Mouse (Mus musculus) MEL (cell line): Measurements from ENCODE around the gene Gm49366.

Source experiments
- CTCF ChIP-seq, 3 experiments: IDR thresholded peaks in 2 of 3; conservative IDR thresholded peaks in 1 of 3; 2 replicates each; pipeline ENCODE4 v1.5.1; 2011 to 2012; ENCODE audit warnings: low read length in 3 of 3, low read depth in 2 of 3, mild to moderate bottlenecking in 2 of 3, improper control_type of control experiment in 1 of 3, inconsistent platforms in 1 of 3, mixed read lengths in 1 of 3, moderate library complexity in 1 of 3; ENCODE audit not compliant: control insufficient read depth in 1 of 3, insufficient read depth in 1 of 3, poor library complexity in 1 of 3, severe bottlenecking in 1 of 3
- E2F4 ChIP-seq: IDR thresholded peaks from 2 replicates; pipeline ENCODE4 v1.6.1; 2011; ENCODE audit warnings: low read depth, low read length, improper control_type of control experiment, borderline replicate concordance
- ETS1 ChIP-seq: IDR thresholded peaks from 2 replicates; pipeline ENCODE4 v1.6.1; 2012; ENCODE audit warnings: low read depth, mild to moderate bottlenecking, inconsistent platforms, low read length, improper control_type of control experiment, moderate library complexity
- GATA1 ChIP-seq: IDR thresholded peaks from 2 replicates; pipeline ENCODE4 v1.6.1; 2011; ENCODE audit warnings: low read depth, low read length, improper control_type of control experiment
- SMC3 ChIP-seq: IDR thresholded peaks from 2 replicates; pipeline ENCODE4 v1.6.1; 2011; ENCODE audit warnings: low read depth, low read length, improper control_type of control experiment
- ZNF384 ChIP-seq: IDR thresholded peaks from 2 replicates; pipeline ENCODE4 v1.6.1; 2012; ENCODE audit warnings: low read depth, mild to moderate bottlenecking, inconsistent platforms, low read length, improper control_type of control experiment

DNA sequence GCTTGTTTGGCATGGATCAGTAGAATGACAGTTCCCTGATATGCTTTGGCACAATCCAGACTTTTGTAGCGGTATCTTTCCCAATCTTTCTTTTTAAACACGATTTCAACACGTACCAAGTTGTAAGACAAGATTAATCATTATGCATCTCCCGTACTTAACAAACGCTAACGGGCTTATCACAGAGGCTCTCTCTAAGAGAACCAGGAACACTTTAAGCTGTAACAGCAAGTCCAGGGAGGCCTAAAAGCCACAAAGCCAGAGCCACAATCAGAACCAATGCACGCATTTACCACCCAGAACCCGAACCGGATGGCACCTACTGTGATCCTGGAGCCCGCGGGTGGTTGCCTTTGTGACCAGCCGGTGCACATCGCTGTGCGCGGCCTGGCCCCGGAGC, 14.4 kb downstream of the Gm49366 start:
- no peak for TF ChIP-seq CTCF (IDR thresholded peaks at IDR 0.05 in 2 of 3, conservative IDR thresholded peaks at IDR 0.05 in 1 of 3; ENCODE audit: control insufficient read depth in 1 of 3, insufficient read depth in 1 of 3, low read depth in 2 of 3, low read length in 3 of 3, poor library complexity in 1 of 3, severe bottlenecking in 1 of 3)
- TF ChIP-seq E2F4: no peak
- TF ChIP-seq SMC3: no peak
- no peak for TF ChIP-seq ETS1
- TF ChIP-seq ZNF384: no peak
- no peak for TF ChIP-seq GATA1
